Mouse (Mus musculus) liver, embryonic 16.5 days (tissue): ENCODE data around the gene Sptbn1. TPM values are rescaled to one million over a fixed set of nuclear protein-coding genes. Genes with fewer than 3 reads are reported as not detected.

Experiments used
- ATAC-seq: fragments of 200-750 bp; cut with Nextera tagmentation; 2 replicates; pipeline ENCODE4 v1.8.0; 2017; ENCODE audit warnings: low read depth, mild to moderate bottlenecking, moderate number of reproducible peaks, moderate library complexity
- H3K27ac ChIP-seq: fragments of 300-500 bp; sonication (generic); 2 replicates; pipeline ENCODE4 v1.5.1; 2014; ENCODE audit warnings: mild to moderate bottlenecking, low read length
- H3K27me3 ChIP-seq: fragments of 300-500 bp; sonication (generic); 2 replicates; pipeline ENCODE4 v1.6.1; 2014; ENCODE audit warnings: low read depth, low read length, mixed read lengths; ENCODE audit not compliant: control insufficient read depth, insufficient read depth
- H3K36me3 ChIP-seq: fragments of 300-500 bp; sonication (generic); 2 replicates; pipeline ENCODE4 v1.6.1; 2014; ENCODE audit warnings: mild to moderate bottlenecking; ENCODE audit not compliant: control insufficient read depth, insufficient read depth
- H3K4me1 ChIP-seq: fragments of 300-500 bp; sonication (generic); 2 replicates; pipeline ENCODE4 v1.6.1; 2014; ENCODE audit warnings: low read depth, low read length, mixed read lengths; ENCODE audit not compliant: control insufficient read depth
- H3K4me2 ChIP-seq: fragments of 300-500 bp; sonication (generic); 2 replicates; pipeline ENCODE4 v1.6.1; 2014; ENCODE audit warnings: low read depth, low read length, mixed read lengths
- H3K4me3 ChIP-seq: fragments of 300-500 bp; sonication (generic); 2 replicates; pipeline ENCODE4 v1.5.1; 2014; ENCODE audit warnings: low read depth, mild to moderate bottlenecking, low read length
- H3K9ac ChIP-seq: fragments of 300-500 bp; sonication (generic); 2 replicates; pipeline ENCODE4 v1.6.1; 2014; ENCODE audit warnings: low read depth, low read length
- H3K9me3 ChIP-seq: fragments of 300-500 bp; sonication (generic); replicated peaks from 2 replicates; pipeline ENCODE4 v1.6.1; 2016; ENCODE audit warnings: low read length; ENCODE audit not compliant: control insufficient read depth
- WGBS: fragments of 180-500 bp; shearing (Covaris S2); extraction: QIAGEN DNeasy Blood & Tissue Kit; methylation state at CpG from one replicate; pipeline ENCODE4 v1.1.7; 2014; ENCODE audit not compliant: insufficient replicate concordance; 5-methylcytosine and 5-hydroxymethylcytosine counted together
- polyA plus RNA-seq: library from polyadenylated mRNA; unstranded; fragments of >200 nt; fragmentation: Nextera tagmentation; extraction: Ambion mirVana; gene quantifications from 2 replicates; pipeline ENCODE4 v1.2.1, GENCODE M21; 2015

Gene Sptbn1
- polyA plus RNA-seq, 1 experiment from 2014 or later, result 18.6 TPM

DNA sequence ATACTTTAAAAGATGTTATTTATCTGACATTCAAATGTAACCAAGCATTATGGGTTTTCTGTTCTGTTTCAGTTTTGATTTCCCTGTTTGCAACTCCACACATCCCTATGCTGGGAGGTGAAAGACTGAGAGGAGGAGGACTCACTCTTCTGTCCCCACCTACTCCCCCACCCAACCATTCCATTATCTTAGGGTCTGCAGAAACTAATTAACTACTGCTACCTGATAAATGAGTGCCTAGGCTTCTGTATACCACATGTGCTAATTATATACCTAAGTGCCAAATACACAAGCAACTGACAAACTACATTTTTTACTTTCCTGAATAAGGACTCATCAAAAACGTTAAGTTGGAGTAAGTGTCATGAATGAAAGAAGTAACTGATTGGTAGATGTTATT is 23.8 kb downstream of the Sptbn1 start:
- no peaks in the 10 kb centered on the region for H3K36me3 ChIP-seq
- no peak overlapping the region for H3K4me2 ChIP-seq
- H3K9me3 ChIP-seq, result no peaks in the 10 kb centered on the region
- no peak for ATAC-seq
- no peaks in the 10 kb centered on the region for H3K4me1 ChIP-seq
- H3K9ac ChIP-seq, result no peak overlapping the region
- H3K27ac ChIP-seq, result no peak overlapping the region
- H3K4me3 ChIP-seq, result no peak overlapping the region
- H3K27me3 ChIP-seq, result no peaks in the 10 kb centered on the region
- WGBS, result 46% methylated on average over 1 of the region's 1 CpGs

DNA sequence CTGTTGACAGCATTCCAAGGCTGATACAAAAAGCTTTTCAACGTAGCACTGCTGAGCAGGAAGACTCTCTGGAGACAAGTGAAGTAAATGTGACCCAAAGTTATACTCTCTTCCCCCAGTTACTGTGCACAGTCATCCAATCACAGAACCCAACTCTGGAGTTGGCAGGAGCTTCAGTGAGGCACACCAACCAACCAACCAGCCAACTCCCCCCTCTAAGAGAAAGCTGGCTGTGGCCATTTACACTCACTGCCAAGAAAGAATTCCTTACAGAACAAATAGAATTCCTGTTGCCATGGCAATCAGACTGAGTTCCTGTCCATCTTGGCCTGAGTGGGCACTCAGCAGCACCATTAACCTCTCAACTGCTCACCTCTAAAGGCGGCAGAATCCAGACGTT is 24.4 kb downstream of the Sptbn1 start:
- no peak overlapping the region for H3K4me3 ChIP-seq
- H3K4me1 ChIP-seq, result no peaks in the 10 kb centered on the region
- no peak overlapping the region for H3K27ac ChIP-seq
- H3K36me3 ChIP-seq, result no peaks in the 10 kb centered on the region
- no peak overlapping the region for H3K9ac ChIP-seq
- no peaks in the 10 kb centered on the region for H3K27me3 ChIP-seq
- H3K4me2 ChIP-seq, result no peak overlapping the region
- no peak for ATAC-seq
- no peaks in the 10 kb centered on the region for H3K9me3 ChIP-seq
- WGBS, result 66% methylated on average over 3 of the region's 3 CpGs

DNA sequence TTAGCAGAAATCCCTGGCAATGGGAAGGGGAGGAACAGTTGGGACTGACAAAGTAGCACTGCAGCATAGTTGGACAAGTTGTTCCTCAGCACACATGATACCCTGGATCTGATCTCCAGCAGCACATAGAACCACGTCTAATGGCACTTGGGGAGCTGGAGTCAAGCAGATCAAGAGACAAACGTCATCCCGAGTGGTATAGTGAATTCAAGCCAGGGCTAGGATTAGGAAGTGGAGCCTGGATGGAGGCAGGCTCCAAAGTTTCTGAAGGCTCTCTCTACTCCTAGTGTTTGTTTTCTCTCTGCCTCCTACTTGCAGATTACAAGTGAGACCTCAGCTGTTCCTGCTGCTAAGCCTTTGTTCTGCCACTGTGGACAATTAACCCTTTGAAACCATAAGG is 27.1 kb downstream of the Sptbn1 start:
- no peaks in the 10 kb centered on the region for H3K36me3 ChIP-seq
- H3K27me3 ChIP-seq, result no peaks in the 10 kb centered on the region
- H3K9ac ChIP-seq, result no peak overlapping the region
- no peaks in the 10 kb centered on the region for H3K9me3 ChIP-seq
- H3K27ac ChIP-seq, result no peak overlapping the region
- 46% methylated on average over 3 of the region's 3 CpGs for WGBS
- ATAC-seq, result no peak
- H3K4me3 ChIP-seq, result no peak overlapping the region
- no peak overlapping the region for H3K4me2 ChIP-seq
- no peaks in the 10 kb centered on the region for H3K4me1 ChIP-seq

GRCm38 (mm10) chr11:30237960-30238359 is 30.0 kb downstream of the Sptbn1 start:
- no peaks in the 10 kb centered on the region for H3K36me3 ChIP-seq
- H3K9me3 ChIP-seq, result no peaks in the 10 kb centered on the region
- 42% methylated on average over 4 of the region's 4 CpGs for WGBS
- H3K27me3 ChIP-seq, result no peaks in the 10 kb centered on the region
- H3K4me2 ChIP-seq, result no peak overlapping the region
- no peak overlapping the region for H3K4me3 ChIP-seq
- no peak overlapping the region for H3K27ac ChIP-seq
- H3K9ac ChIP-seq, result no peak overlapping the region
- H3K4me1 ChIP-seq, result no peaks in the 10 kb centered on the region
- no peak for ATAC-seq

DNA sequence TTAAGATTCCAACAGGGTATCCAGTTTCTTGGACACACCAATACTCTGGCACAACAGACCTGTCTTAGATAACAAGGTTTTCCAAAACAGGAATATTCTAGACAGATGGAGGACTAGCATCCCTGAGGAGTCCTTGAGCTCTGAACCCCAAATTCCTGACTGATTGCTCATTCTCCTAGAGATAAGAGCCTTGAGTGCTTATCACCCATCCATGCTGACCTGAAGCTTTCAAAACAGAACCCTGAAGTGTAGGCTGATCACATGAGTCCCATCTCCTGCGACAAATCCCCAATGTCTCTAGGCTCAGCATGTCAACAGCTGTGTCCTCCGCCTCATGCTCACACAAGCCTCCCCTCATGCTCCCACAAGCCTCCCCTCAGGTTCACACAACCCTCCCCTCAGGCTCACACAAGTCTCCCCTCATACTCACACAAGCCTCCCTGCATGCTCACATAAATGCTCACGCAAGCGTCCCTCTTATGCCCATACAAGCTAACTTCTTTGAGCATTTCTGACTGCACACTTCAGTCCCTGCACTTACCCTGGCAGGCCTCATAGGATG is 31.2 kb downstream of the Sptbn1 start:
- H3K4me1 ChIP-seq, result no peaks in the 10 kb centered on the region
- no peak overlapping the region for H3K4me2 ChIP-seq
- H3K4me3 ChIP-seq, result no peak overlapping the region
- WGBS, result 67% methylated on average over 4 of the region's 4 CpGs
- ATAC-seq, result no peak
- no peaks in the 10 kb centered on the region for H3K27me3 ChIP-seq
- no peak overlapping the region for H3K9ac ChIP-seq
- no peaks in the 10 kb centered on the region for H3K36me3 ChIP-seq
- no peaks in the 10 kb centered on the region for H3K9me3 ChIP-seq
- no peak overlapping the region for H3K27ac ChIP-seq

DNA sequence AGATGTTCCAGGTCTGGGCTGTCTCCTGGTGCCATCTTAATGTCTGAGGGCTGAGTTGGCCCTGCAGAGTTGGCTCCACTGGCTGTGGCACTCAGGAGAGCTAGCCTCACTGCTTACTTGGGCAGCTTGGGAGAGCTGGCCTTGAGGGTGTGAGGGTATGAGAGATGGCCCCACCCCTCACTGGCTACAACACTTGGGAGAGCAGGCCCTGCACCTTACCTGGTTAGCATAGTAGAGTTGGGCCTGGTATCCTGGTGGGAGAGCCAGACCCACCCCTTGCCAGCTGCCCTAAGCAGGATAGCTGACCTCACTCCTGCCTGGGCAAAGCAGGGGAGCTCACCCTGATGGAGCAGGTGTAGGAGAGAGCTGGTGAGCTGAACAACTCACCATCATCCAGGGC is 32.3 kb downstream of the Sptbn1 start:
- H3K27me3 ChIP-seq, result no peaks in the 10 kb centered on the region
- no peaks in the 10 kb centered on the region for H3K9me3 ChIP-seq
- peaks cover 2% of the 10 kb centered on the region; the same call in 1 of the 2 replicates for H3K4me1 ChIP-seq
- no peaks in the 10 kb centered on the region for H3K36me3 ChIP-seq
- no peak overlapping the region for H3K4me3 ChIP-seq
- no peak overlapping the region for H3K4me2 ChIP-seq
- no peak for ATAC-seq
- H3K9ac ChIP-seq, result no peak overlapping the region
- no peak overlapping the region for H3K27ac ChIP-seq

DNA sequence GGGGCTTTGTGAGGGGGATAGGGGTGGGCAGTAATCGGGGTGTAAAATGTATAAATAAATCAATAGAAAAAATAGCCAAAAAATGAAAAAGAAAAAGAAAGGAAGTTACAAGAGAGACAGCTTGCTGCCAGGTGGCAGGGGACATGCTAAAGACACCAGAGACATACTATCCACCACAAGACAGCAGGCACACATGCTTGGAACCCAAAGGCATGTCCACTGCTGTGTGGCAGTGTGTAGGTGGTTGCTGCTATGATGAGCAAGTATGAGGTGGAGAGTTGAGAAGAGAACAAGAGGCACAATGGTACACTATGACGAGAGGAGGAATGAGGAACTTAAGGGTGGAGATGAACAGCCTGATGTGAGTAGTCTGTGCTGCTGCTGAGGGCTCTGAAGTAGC is 32.8 kb downstream of the Sptbn1 start:
- ATAC-seq, result no peak
- Histone ChIP-seq H3K9me3 (no peaks in the 10 kb centered on the region), H3K4me3 (no peak overlapping the region), H3K4me2 (no peak overlapping the region), H3K4me1 (peaks cover 2% of the 10 kb centered on the region; the same call in 1 of the 2 replicates), H3K27me3 (no peaks in the 10 kb centered on the region), H3K36me3 (no peaks in the 10 kb centered on the region), H3K9ac (no peak overlapping the region), H3K27ac (no peak overlapping the region)
- WGBS, result 44% methylated on average over 2 of the region's 2 CpGs

GRCm38 (mm10) chr11:30233946-30234345 is 34.0 kb downstream of the Sptbn1 start:
- H3K27ac ChIP-seq, result no peak overlapping the region
- no peak overlapping the region for H3K9ac ChIP-seq
- no peak for ATAC-seq
- no peaks in the 10 kb centered on the region for H3K9me3 ChIP-seq
- no peak overlapping the region for H3K4me3 ChIP-seq
- no peaks in the 10 kb centered on the region for H3K36me3 ChIP-seq
- H3K4me2 ChIP-seq, result no peak overlapping the region
- H3K4me1 ChIP-seq, result peaks cover 2% of the 10 kb centered on the region; the same call in 1 of the 2 replicates
- 51% methylated on average over 4 of the region's 4 CpGs for WGBS
- no peaks in the 10 kb centered on the region for H3K27me3 ChIP-seq

DNA sequence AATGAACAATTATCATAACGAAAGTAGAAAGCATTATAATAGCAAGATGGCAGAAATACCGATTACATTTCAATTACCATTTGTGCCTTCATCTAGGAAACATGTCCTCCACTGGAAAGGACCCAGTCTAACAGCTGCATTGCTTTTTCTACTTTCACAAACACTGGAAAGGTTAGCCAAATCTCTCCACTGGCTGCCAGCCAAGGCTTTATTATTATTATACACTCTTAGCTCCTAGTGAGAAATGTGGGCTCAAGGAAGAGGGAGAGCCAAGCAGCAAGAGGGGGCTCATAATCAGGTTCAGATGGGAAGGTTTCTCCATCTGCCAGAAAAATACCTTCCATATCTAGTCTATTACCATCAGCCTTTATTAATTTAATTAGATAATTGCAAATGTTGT is 35.9 kb downstream of the Sptbn1 start:
- Histone ChIP-seq H3K27ac (no peak overlapping the region), H3K36me3 (no peaks in the 10 kb centered on the region), H3K4me1 (peaks cover 2% of the 10 kb centered on the region; the same call in 1 of the 2 replicates), H3K9ac (no peak overlapping the region), H3K9me3 (no peaks in the 10 kb centered on the region), H3K4me3 (no peak overlapping the region), H3K4me2 (no peak overlapping the region), H3K27me3 (no peaks in the 10 kb centered on the region)
- no peak for ATAC-seq
- WGBS, result 59% methylated on average over 2 of the region's 2 CpGs
